Comparison of ENCODE assay signal across 8 mouse cellular contexts in genomic region chr2:103565732-103566422, GRCm38 (mm10). TPM values are rescaled to one million over a fixed set of nuclear protein-coding genes. Genes with fewer than 3 reads are reported as not detected.
DNase-seq lines count a peak whose midpoint lies in the region; ATAC-seq lines count a peak whose summit lies in the region.

Gene Abtb2 (plus strand): TSS chr2:103566310.

- H3K4me1 ChIP-seq in hindbrain, embryonic 15.5 days (replicated peaks), result peaks cover 47% of the 10 kb centered on the region

- peak within 1 kb of the TSS; percentile 71 for H3K4me3 ChIP-seq in hindbrain, embryonic 15.5 days

- under 1% methylated on average over 34 of the region's 34 CpGs for WGBS in hindbrain, embryonic 15.5 days

- peak; percentile 97 for ATAC-seq in hindbrain, embryonic 15.5 days (ENCODE audit: low FRiP score, low read depth)

- peaks cover 8% of the 10 kb centered on the region; the same call in 1 of the 2 replicates for H3K27me3 ChIP-seq in hindbrain, embryonic 15.5 days

- H3K4me2 ChIP-seq in hindbrain, embryonic 15.5 days, result peak within 1 kb of the TSS; percentile 99

- peak within 1 kb of the TSS; percentile 64 for H3K27ac ChIP-seq in hindbrain, embryonic 15.5 days (replicated peaks)

- H3K9ac ChIP-seq in hindbrain, embryonic 15.5 days, result peak within 1 kb of the TSS; percentile 46

- no peaks in the 10 kb centered on the region for H3K36me3 ChIP-seq in hindbrain, embryonic 15.5 days

- H3K9me3 ChIP-seq in hindbrain, embryonic 15.5 days, result no peaks in the 10 kb centered on the region

- DNase-seq in WW6 (ENCODE audit: low read depth, low spot score), result peak; percentile 79
- DNase-seq in cerebellum, postnatal 36 days, result peak; percentile 87 to 89
- DNase-seq in frontal cortex, postnatal 36 days (ENCODE audit: low spot score in 2 of 2), result peak; percentile 87 to 89
- peak; percentile 81 for DNase-seq in left cerebral cortex, adult 11 months (ENCODE audit: low spot score)
- peak; percentile 97 for DNase-seq in lung, postnatal 36 days
- peak; percentile 93 for DNase-seq in retina, embryonic 14.5 days (ENCODE audit: low spot score)
- peak; percentile 92 to 97 for DNase-seq in thymus, postnatal 36 days

RNA-seq across cellular contexts. Expression of gene Abtb2, which starts in this region (rescaled TPM):
- polyA plus RNA-seq in hindbrain, embryonic 15.5 days (2015; fragmentation: Nextera tagmentation; extraction: Ambion mirVana), result 12.5 and 13.2 TPM in 2 replicates

Comparison
In these comparisons a context has a peak if more than half of its experiments do, and no peak if none do; other contexts are left out.
1. Peak in every context shown above with its lines: DNase-seq, ATAC-seq, H3K4me3 ChIP-seq and H3K27ac ChIP-seq.